Mouse (Mus musculus): Measurements from ENCODE around the gene Frem1.

- TF ChIP-seq CTCF (conservative IDR thresholded peaks at IDR 0.05; ENCODE audit: low read length) (no peak), NANOG (IDR thresholded peaks at IDR 0.05; ENCODE audit: borderline replicate concordance, low read length) (no peak)
Observed at GRCm38 (mm10) chr4:82930079-82930478, 122.1 kb downstream of the Frem1 start.

Data from E14TG2a.4 (cell line).